In genomic region chr9:61990738-61991137, GRCm38 (mm10) we compare ENCODE assay signal across 1 mouse cellular context.
TF ChIP-seq lines count a peak whose summit lies in the region.

No protein-coding gene starts in this region.

TF ChIP-seq in CH12.LX, 34 proteins besides CTCF, POLR2A, EP300 and RAD21:
- TF ChIP-seq HCFC1 (IDR thresholded peaks at IDR 0.05; ENCODE audit: low read depth, low read length) (no peak), PAX5 (IDR thresholded peaks at IDR 0.05; ENCODE audit: low read length) (no peak), ZKSCAN1 (IDR thresholded peaks at IDR 0.05; ENCODE audit: borderline replicate concordance, low read depth, low read length) (no peak), ZNF384 (IDR thresholded peaks at IDR 0.05; ENCODE audit: low read depth, low read length) (0 out of 2 replicates have a peak, but pooled peaks have one; percentile 28)
